Mouse (Mus musculus) lung, postnatal 0 days (tissue): Measurements from ENCODE around the gene Ly6g6d.

Experiments used
- CTCF ChIP-seq: IDR thresholded peaks from 2 replicates; pipeline ENCODE4 v1.5.1; 2016; ENCODE audit warnings: antibody characterized with exemption, mild to moderate bottlenecking
- EP300 ChIP-seq: IDR thresholded peaks from 2 replicates; pipeline ENCODE4 v1.6.1; 2016; ENCODE audit warnings: antibody characterized with exemption, mild to moderate bottlenecking, control low read depth

DNA sequence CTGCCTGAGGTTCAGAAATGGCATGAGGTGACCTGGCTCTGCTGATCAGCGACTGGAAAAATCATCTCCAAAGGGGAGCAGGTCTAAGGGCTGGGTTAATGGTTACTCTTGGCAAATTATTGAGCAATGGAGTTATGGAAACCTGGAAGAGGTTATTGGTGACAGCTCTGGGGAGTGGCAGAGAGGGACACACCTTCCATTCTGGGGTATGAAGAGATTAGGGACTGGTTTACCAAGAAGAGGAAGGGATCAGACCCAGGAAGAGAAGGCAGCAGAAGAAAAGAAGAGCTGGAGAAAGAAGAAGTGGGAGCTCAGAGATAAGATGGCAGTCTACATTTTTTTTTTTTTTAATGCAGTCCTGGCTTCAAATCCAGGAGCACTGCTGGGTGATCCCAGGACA is 30.2 kb downstream of the Ly6g6d start:
- TF ChIP-seq EP300, result no peak
- no peak for TF ChIP-seq CTCF
